Mouse (Mus musculus) MEL (cell line): ENCODE results near the gene Dchs2.

Experiments used
- CTCF ChIP-seq, 3 experiments: IDR thresholded peaks in 2 of 3; conservative IDR thresholded peaks in 1 of 3; 2 replicates each; pipeline ENCODE4 v1.5.1; 2011 to 2012; ENCODE audit warnings: low read length in 3 of 3, low read depth in 2 of 3, mild to moderate bottlenecking in 2 of 3, improper control_type of control experiment in 1 of 3, inconsistent platforms in 1 of 3, mixed read lengths in 1 of 3, moderate library complexity in 1 of 3; ENCODE audit not compliant: control insufficient read depth in 1 of 3, insufficient read depth in 1 of 3, poor library complexity in 1 of 3, severe bottlenecking in 1 of 3
- GATA1 ChIP-seq: IDR thresholded peaks from 2 replicates; pipeline ENCODE4 v1.6.1; 2011; ENCODE audit warnings: low read depth, low read length, improper control_type of control experiment
- KAT2A ChIP-seq: conservative IDR thresholded peaks from 2 replicates; pipeline ENCODE4 v1.6.1; 2012; ENCODE audit warnings: low read depth, low read length, improper control_type of control experiment, inconsistent platforms
- MAX ChIP-seq: IDR thresholded peaks from 2 replicates; pipeline ENCODE4 v1.6.1; 2011; ENCODE audit warnings: low read length, improper control_type of control experiment
- MEF2A ChIP-seq: IDR thresholded peaks from 2 replicates; pipeline ENCODE4 v1.6.1; 2014; ENCODE audit warnings: low read depth, mild to moderate bottlenecking, inconsistent platforms, low read length, improper control_type of control experiment; ENCODE audit not compliant: poor library complexity, insufficient replicate concordance, severe bottlenecking; ENCODE audit errors: extremely low read depth
- POLR2A ChIP-seq, 2 experiments: IDR thresholded peaks; 2 replicates each; pipeline ENCODE4 v1.6.1; 2011 to 2012; ENCODE audit warnings: low read length in 2 of 2, mild to moderate bottlenecking in 2 of 2, control low read depth in 1 of 2, improper control_type of control experiment in 1 of 2, low read depth in 1 of 2, moderate library complexity in 1 of 2; ENCODE audit not compliant: control insufficient read depth in 1 of 2, insufficient read depth in 1 of 2, poor library complexity in 1 of 2

GRCm38 (mm10) chr3:83235061-83235460 is 107.3 kb downstream of the Dchs2 start:
- no peak for TF ChIP-seq MAX
- no peak for TF ChIP-seq MEF2A
- TF ChIP-seq KAT2A: no peak
- no peak for TF ChIP-seq POLR2A (IDR thresholded peaks at IDR 0.05; ENCODE audit: control insufficient read depth in 1 of 2, insufficient read depth in 1 of 2, low read depth in 1 of 2, low read length in 2 of 2, poor library complexity in 1 of 2)
- no peak for TF ChIP-seq CTCF (IDR thresholded peaks at IDR 0.05 in 2 of 3, conservative IDR thresholded peaks at IDR 0.05 in 1 of 3; ENCODE audit: control insufficient read depth in 1 of 3, insufficient read depth in 1 of 3, low read depth in 2 of 3, low read length in 3 of 3, poor library complexity in 1 of 3, severe bottlenecking in 1 of 3)
- TF ChIP-seq GATA1: no peak
